Comparison of ENCODE assay signal across 12 mouse cellular contexts in the genomic region with DNA sequence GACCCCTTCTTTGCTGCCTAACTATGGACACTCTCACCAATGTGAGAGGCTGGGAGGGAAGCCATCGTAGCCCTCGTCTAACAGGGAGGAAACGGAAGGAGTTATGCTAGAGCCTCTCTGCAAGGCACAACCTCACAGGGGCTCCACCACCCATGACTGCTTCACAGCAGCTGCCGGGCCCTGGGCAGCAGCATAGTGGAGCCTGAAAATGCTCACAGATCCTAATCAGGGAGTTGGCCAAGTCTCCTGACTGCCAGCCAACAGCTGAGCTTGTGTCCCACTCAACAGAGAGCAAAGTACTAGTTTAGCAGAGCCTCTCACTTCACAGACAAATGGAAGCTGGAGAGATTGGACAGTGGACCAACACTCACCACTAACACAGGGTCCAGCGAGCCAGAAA. TPM values are rescaled to one million over a fixed set of nuclear protein-coding genes. Genes with fewer than 3 reads are reported as not detected.
DNase-seq lines count a peak whose midpoint lies in the region; ATAC-seq and TF ChIP-seq lines count a peak whose summit lies in the region.
"Had no signal": no experiment of that assay in that cellular context is flagged by ENCODE, and none has a peak within 500 bp of the region (broad histone marks: within the 10 kb centered on the region; RNA-seq: fewer than 3 reads in every experiment).

No protein-coding gene starts in this region.

- no peak overlapping the region for H3K27ac ChIP-seq in hindbrain, postnatal 0 days
- H3K27ac ChIP-seq in hindbrain, embryonic 14.5 days, result no peak overlapping the region
- H3K27ac ChIP-seq in embryonic facial prominence, embryonic 12.5 days, result 0 out of 2 replicates have a peak overlapping the region, but pooled peaks have one; percentile 25
- no peak overlapping the region for H3K27ac ChIP-seq in hindbrain, embryonic 16.5 days (ENCODE audit: low read depth, low read length)

- no peaks in the 10 kb centered on the region for H3K79me2 ChIP-seq in myocyte (ENCODE audit: control insufficient read depth, insufficient read depth)

- H3K27me3 ChIP-seq in hindbrain, postnatal 0 days (ENCODE audit: insufficient read depth, low read length), result no peaks in the 10 kb centered on the region
- no peaks in the 10 kb centered on the region for H3K27me3 ChIP-seq in hindbrain, embryonic 14.5 days (ENCODE audit: control insufficient read depth, insufficient read depth, low read length)
- no peaks in the 10 kb centered on the region for H3K27me3 ChIP-seq in embryonic facial prominence, embryonic 12.5 days
- H3K27me3 ChIP-seq in myocyte (ENCODE audit: control insufficient read depth, insufficient read depth, insufficient read length), result no peaks in the 10 kb centered on the region
- H3K27me3 ChIP-seq in hindbrain, embryonic 16.5 days (replicated peaks; ENCODE audit: control insufficient read depth, insufficient read depth, low read length), result no peaks in the 10 kb centered on the region

- H3K9me3 ChIP-seq in hindbrain, postnatal 0 days (ENCODE audit: low read length), result no peaks in the 10 kb centered on the region
- H3K9me3 ChIP-seq in hindbrain, embryonic 14.5 days (ENCODE audit: control insufficient read depth, low read length), result no peaks in the 10 kb centered on the region
- H3K9me3 ChIP-seq in embryonic facial prominence, embryonic 12.5 days, result no peaks in the 10 kb centered on the region
- H3K9me3 ChIP-seq in hindbrain, embryonic 16.5 days (ENCODE audit: control insufficient read depth, low read length), result no peaks in the 10 kb centered on the region

- no peak overlapping the region for H3K9ac ChIP-seq in hindbrain, postnatal 0 days (replicated peaks; ENCODE audit: low read length)
- no peak overlapping the region for H3K9ac ChIP-seq in hindbrain, embryonic 14.5 days
- no peak overlapping the region for H3K9ac ChIP-seq in embryonic facial prominence, embryonic 12.5 days
- H3K9ac ChIP-seq in hindbrain, embryonic 16.5 days (ENCODE audit: low read depth, low read length), result no peak overlapping the region

- H3K4me3 ChIP-seq in hindbrain, postnatal 0 days (ENCODE audit: low read length), result no peak overlapping the region
- no peak overlapping the region for H3K4me3 ChIP-seq in hindbrain, embryonic 14.5 days (replicated peaks; ENCODE audit: low read length)
- H3K4me3 ChIP-seq in embryonic facial prominence, embryonic 12.5 days, result no peak overlapping the region
- H3K4me3 ChIP-seq in myocyte, result no peak overlapping the region
- H3K4me3 ChIP-seq in hindbrain, embryonic 16.5 days (ENCODE audit: low read length), result no peak overlapping the region

- peak; percentile 52 for DNase-seq in hindbrain, postnatal 0 days (ENCODE audit: low spot score)
- DNase-seq in hindbrain, embryonic 14.5 days (ENCODE audit: low spot score), result no peak
- DNase-seq in kidney, postnatal 10 days, result peak; percentile 45
- no peak for DNase-seq in spleen, adult 12 weeks (ENCODE audit: low spot score)
- DNase-seq: cerebellum, adult 9-10 months; heart, postnatal 10 days had no signal

- WGBS in hindbrain, postnatal 0 days, result 76% methylated on average over 5 of the region's 5 CpGs
- WGBS in hindbrain, embryonic 14.5 days, result 82% methylated on average over 5 of the region's 5 CpGs
- 76% methylated on average over 5 of the region's 5 CpGs for WGBS in embryonic facial prominence, embryonic 12.5 days
- WGBS in hindbrain, embryonic 16.5 days, result 78% methylated on average over 5 of the region's 5 CpGs

- no peaks in the 10 kb centered on the region for H3K36me3 ChIP-seq in hindbrain, postnatal 0 days (ENCODE audit: insufficient read depth, low read length)
- H3K36me3 ChIP-seq in hindbrain, embryonic 14.5 days (replicated peaks; ENCODE audit: control insufficient read depth, insufficient read depth), result no peaks in the 10 kb centered on the region
- no peaks in the 10 kb centered on the region for H3K36me3 ChIP-seq in embryonic facial prominence, embryonic 12.5 days
- H3K36me3 ChIP-seq in myocyte (ENCODE audit: control insufficient read depth, insufficient read depth), result no peaks in the 10 kb centered on the region
- no peaks in the 10 kb centered on the region for H3K36me3 ChIP-seq in hindbrain, embryonic 16.5 days (ENCODE audit: control insufficient read depth, insufficient read depth, low read length)

- TF ChIP-seq CTCF in hindbrain, postnatal 0 days (IDR thresholded peaks at IDR 0.05; ENCODE audit: low read depth), result no peak

- no peak overlapping the region for H3ac ChIP-seq in myocyte (ENCODE audit: control insufficient read depth, insufficient read length)

- ATAC-seq in hindbrain, postnatal 0 days, result 0 out of 2 replicates have a peak, but pooled peaks have one; percentile 24
- ATAC-seq in hindbrain, embryonic 14.5 days (ENCODE audit: low FRiP score), result no peak
- ATAC-seq in embryonic facial prominence, embryonic 12.5 days (ENCODE audit: insufficient number of reproducible peaks, insufficient read depth, low FRiP score, low TSS enrichment), result 0 out of 2 replicates have a peak, but pooled peaks have one; percentile 58
- ATAC-seq in hindbrain, embryonic 16.5 days, result no peak
- ATAC-seq in megakaryocyte progenitor cell, adult 5-6 weeks (replicated peaks; ENCODE audit: poor library complexity), result no peak
- ATAC-seq: forebrain, embryonic 16.5 days had no signal

- no peak for TF ChIP-seq POLR2A in myocyte (IDR thresholded peaks at IDR 0.05; ENCODE audit: insufficient read length, low read depth)

- H3K4me2 ChIP-seq in hindbrain, postnatal 0 days (ENCODE audit: low read depth, low read length), result no peak overlapping the region
- H3K4me2 ChIP-seq in hindbrain, embryonic 14.5 days (replicated peaks), result no peak overlapping the region
- H3K4me2 ChIP-seq in embryonic facial prominence, embryonic 12.5 days (replicated peaks), result no peak overlapping the region
- peak overlapping the region; percentile 35 for H3K4me2 ChIP-seq in myocyte (ENCODE audit: low read depth)
- H3K4me2 ChIP-seq in hindbrain, embryonic 16.5 days (ENCODE audit: low read length), result no peak overlapping the region

- H3K4me1 ChIP-seq in hindbrain, postnatal 0 days (ENCODE audit: insufficient read depth, low read length), result no peaks in the 10 kb centered on the region
- H3K4me1 ChIP-seq in hindbrain, embryonic 14.5 days (replicated peaks; ENCODE audit: control insufficient read depth, insufficient read depth, low read length), result no peaks in the 10 kb centered on the region
- peaks cover 11% of the 10 kb centered on the region for H3K4me1 ChIP-seq in embryonic facial prominence, embryonic 12.5 days
- H3K4me1 ChIP-seq in hindbrain, embryonic 16.5 days (ENCODE audit: control insufficient read depth, insufficient read depth, low read depth, low read length), result no peaks in the 10 kb centered on the region

TF ChIP-seq in myocyte, 11 proteins besides CTCF, POLR2A, EP300 and RAD21:
- no peak for TF ChIP-seq POLR2AphosphoS2 (IDR thresholded peaks at IDR 0.05; ENCODE audit: insufficient read length, low read depth)
- TF ChIP-seq MYOG (IDR thresholded peaks at IDR 0.05; ENCODE audit: control insufficient read depth in 1 of 3, insufficient read depth in 1 of 3, insufficient read length in 2 of 3, low read depth in 2 of 3), result peak; percentile 32 to 74 (median 33)
- no peak for TF ChIP-seq TCF12 (IDR thresholded peaks at IDR 0.05; ENCODE audit: insufficient read depth, poor library complexity, severe bottlenecking)
- no peak for TF ChIP-seq SRF (IDR thresholded peaks at IDR 0.05; ENCODE audit: control insufficient read depth, insufficient read length, low read depth)
- TF ChIP-seq TCF3 (IDR thresholded peaks at IDR 0.05; ENCODE audit: insufficient read length, low read depth), result no peak
- TF ChIP-seq MYOD1 (IDR thresholded peaks at IDR 0.05; ENCODE audit: control insufficient read depth in 1 of 3, insufficient read length in 2 of 3, low read depth in 2 of 3), result peak; percentile 17 to 63 (median 44)
- TF ChIP-seq USF1 (IDR thresholded peaks at IDR 0.05; ENCODE audit: low read depth), result no peak
- no peak for TF ChIP-seq REST (IDR thresholded peaks at IDR 0.05; ENCODE audit: insufficient read depth, insufficient read length)
- no peak for TF ChIP-seq E2F4 (IDR thresholded peaks at IDR 0.05; ENCODE audit: insufficient read depth)
- TF ChIP-seq MAX (IDR thresholded peaks at IDR 0.05; ENCODE audit: low read depth), result no peak
- TF ChIP-seq CEBPB (IDR thresholded peaks at IDR 0.05; ENCODE audit: insufficient read depth, poor library complexity, severe bottlenecking), result no peak

RNA-seq across cellular contexts. Expression of gene Mas1, which starts 21.5 kb away (rescaled TPM):
- 0.10 TPM in 1 of 2 replicates, not detected in the other for total RNA-seq in hindbrain, postnatal 0 days (2014; rRNA removed)
- polyA plus RNA-seq in hindbrain, postnatal 0 days (2015; fragmentation: Nextera tagmentation; extraction: Ambion mirVana), result 0.19 and 0.32 TPM in 2 replicates
- 0.31 TPM in 1 of 2 replicates, not detected in the other for polyA plus RNA-seq in hindbrain, embryonic 14.5 days (2014; fragmentation: Nextera tagmentation; extraction: Ambion mirVana)
- 0.70 and 1.3 TPM in 2 replicates for polyA plus RNA-seq in embryonic facial prominence, embryonic 12.5 days (2016; fragmentation: Nextera tagmentation; extraction: Ambion mirVana)
- 0.10 TPM for polyA plus RNA-seq in myocyte (2012; fragmentation: generic; extraction: Trizol)
- 0.18 TPM in 1 of 2 replicates, not detected in the other for polyA plus RNA-seq in hindbrain, embryonic 16.5 days (2015; fragmentation: Nextera tagmentation; extraction: Ambion mirVana)
- total RNA-seq in megakaryocyte progenitor cell, adult 5-6 weeks (2015), result not detected in 2 replicates
- total RNA-seq in megakaryocyte progenitor cell, adult 5-6 weeks (2017), result not detected in 2 replicates
- total RNA-seq: megakaryocyte, adult 5-6 weeks had no signal

RNA-seq across cellular contexts. Expression of gene Mrgprh, which starts 29.4 kb away (rescaled TPM):
- total RNA-seq in hindbrain, postnatal 0 days (2014; rRNA removed), result not detected in 2 replicates
- not detected in 2 replicates for polyA plus RNA-seq in hindbrain, postnatal 0 days (2015; fragmentation: Nextera tagmentation; extraction: Ambion mirVana)
- polyA plus RNA-seq in hindbrain, embryonic 14.5 days (2014; fragmentation: Nextera tagmentation; extraction: Ambion mirVana), result not detected in 2 replicates
- 0.13 TPM in 1 of 2 replicates, not detected in the other for polyA plus RNA-seq in embryonic facial prominence, embryonic 12.5 days (2016; fragmentation: Nextera tagmentation; extraction: Ambion mirVana)
- polyA plus RNA-seq in myocyte (2012; fragmentation: generic; extraction: Trizol), result not detected
- polyA plus RNA-seq in hindbrain, embryonic 16.5 days (2015; fragmentation: Nextera tagmentation; extraction: Ambion mirVana), result not detected in 2 replicates
- total RNA-seq in megakaryocyte progenitor cell, adult 5-6 weeks (2015), result not detected in 2 replicates
- total RNA-seq in megakaryocyte progenitor cell, adult 5-6 weeks (2017), result not detected in 2 replicates
- total RNA-seq: megakaryocyte, adult 5-6 weeks had no signal
- polyA plus RNA-seq: forebrain, embryonic 16.5 days had no signal

Comparison
In these comparisons a context has a peak if more than half of its experiments do, and no peak if none do; other contexts are left out.
1. ATAC-seq: peak in hindbrain, postnatal 0 days (single experiment) and embryonic facial prominence, embryonic 12.5 days (single experiment); none in hindbrain, embryonic 14.5 days (single experiment), hindbrain, embryonic 16.5 days (single experiment) and megakaryocyte progenitor cell, adult 5-6 weeks (single experiment).
2. DNase-seq: peak in hindbrain, postnatal 0 days (single experiment) and kidney, postnatal 10 days (single experiment); none in hindbrain, embryonic 14.5 days (single experiment) and spleen, adult 12 weeks (single experiment).